Mouse (Mus musculus): Measurements from ENCODE around the gene Lzts2. TPM values are rescaled to one million over a fixed set of nuclear protein-coding genes. Genes with fewer than 3 reads are reported as not detected.

Lzts2 gene
- polyA plus RNA-seq, 1 experiment from 2014 or later = 6.8 TPM

DNA sequence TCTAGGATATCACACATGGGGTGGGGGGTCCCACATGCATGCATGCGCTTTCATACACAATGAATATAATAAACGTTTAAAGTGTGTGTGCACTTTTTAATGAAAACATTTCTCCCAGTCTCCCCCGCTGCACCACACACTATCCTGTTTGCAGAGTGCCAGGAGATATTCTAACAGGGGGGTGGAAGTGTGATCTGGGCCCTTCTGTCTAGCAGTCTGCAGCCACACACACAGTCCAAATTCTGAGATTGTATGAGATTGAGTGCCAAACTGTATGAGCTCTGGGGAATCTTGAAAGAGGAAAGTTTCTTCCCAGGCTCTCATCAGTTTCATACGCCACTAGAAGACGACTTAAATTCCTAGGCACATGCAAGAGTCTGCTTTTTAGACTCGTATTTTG lies 26.4 kb upstream of the Lzts2 start:
- 0 out of 2 replicates have a peak, but pooled peaks cover 8% of the 10 kb centered on the region for H3K36me3 ChIP-seq (replicated peaks)
- H3K4me2 ChIP-seq = no peak overlapping the region
- peaks cover 46% of the 10 kb centered on the region for H3K4me1 ChIP-seq (replicated peaks)
- 47% methylated on average over 6 of the region's 6 CpGs for WGBS (ENCODE audit: insufficient replicate concordance)
- peaks cover 44% of the 10 kb centered on the region for H3K27me3 ChIP-seq
- no peak overlapping the region for H3K27ac ChIP-seq (replicated peaks)
- no peak for ATAC-seq (ENCODE audit: insufficient read depth)
- no peak overlapping the region for H3K9ac ChIP-seq
- no peaks in the 10 kb centered on the region for H3K9me3 ChIP-seq (replicated peaks)
- H3K4me3 ChIP-seq (replicated peaks) = no peak overlapping the region

DNA sequence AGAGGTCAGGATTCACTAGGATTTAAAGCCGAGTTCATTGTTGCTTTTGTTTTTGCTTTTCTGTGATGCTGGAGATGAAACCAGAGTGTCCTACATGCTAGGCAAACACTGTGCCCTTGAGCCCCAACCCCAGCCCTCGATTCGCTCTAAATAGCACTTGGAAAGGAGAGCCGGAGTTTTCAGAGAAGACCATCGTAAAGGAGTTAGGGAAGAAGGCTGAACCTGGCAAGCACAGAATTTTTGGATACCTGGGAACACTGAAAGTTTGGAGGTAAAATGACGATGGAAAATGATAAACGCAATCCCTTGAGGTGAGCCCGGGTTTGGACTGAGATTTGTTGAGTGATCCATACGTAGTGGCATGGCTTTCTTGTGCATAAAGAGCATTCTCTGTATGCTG lies 25.9 kb upstream of the Lzts2 start:
- Histone ChIP-seq H3K27me3 (peaks cover 44% of the 10 kb centered on the region), H3K36me3 (replicated peaks) (0 out of 2 replicates have a peak, but pooled peaks cover 6% of the 10 kb centered on the region), H3K4me1 (replicated peaks) (peaks cover 48% of the 10 kb centered on the region), H3K4me3 (replicated peaks) (no peak overlapping the region), H3K9me3 (replicated peaks) (no peaks in the 10 kb centered on the region), H3K27ac (replicated peaks) (0 out of 2 replicates have a peak overlapping the region, but pooled peaks have one; percentile 76), H3K9ac (no peak overlapping the region), H3K4me2 (peak overlapping the region; percentile 64; the same call in 1 of the 2 replicates)
- 41% methylated on average over 9 of the region's 9 CpGs for WGBS (ENCODE audit: insufficient replicate concordance)
- no peak for ATAC-seq (ENCODE audit: insufficient read depth)

DNA sequence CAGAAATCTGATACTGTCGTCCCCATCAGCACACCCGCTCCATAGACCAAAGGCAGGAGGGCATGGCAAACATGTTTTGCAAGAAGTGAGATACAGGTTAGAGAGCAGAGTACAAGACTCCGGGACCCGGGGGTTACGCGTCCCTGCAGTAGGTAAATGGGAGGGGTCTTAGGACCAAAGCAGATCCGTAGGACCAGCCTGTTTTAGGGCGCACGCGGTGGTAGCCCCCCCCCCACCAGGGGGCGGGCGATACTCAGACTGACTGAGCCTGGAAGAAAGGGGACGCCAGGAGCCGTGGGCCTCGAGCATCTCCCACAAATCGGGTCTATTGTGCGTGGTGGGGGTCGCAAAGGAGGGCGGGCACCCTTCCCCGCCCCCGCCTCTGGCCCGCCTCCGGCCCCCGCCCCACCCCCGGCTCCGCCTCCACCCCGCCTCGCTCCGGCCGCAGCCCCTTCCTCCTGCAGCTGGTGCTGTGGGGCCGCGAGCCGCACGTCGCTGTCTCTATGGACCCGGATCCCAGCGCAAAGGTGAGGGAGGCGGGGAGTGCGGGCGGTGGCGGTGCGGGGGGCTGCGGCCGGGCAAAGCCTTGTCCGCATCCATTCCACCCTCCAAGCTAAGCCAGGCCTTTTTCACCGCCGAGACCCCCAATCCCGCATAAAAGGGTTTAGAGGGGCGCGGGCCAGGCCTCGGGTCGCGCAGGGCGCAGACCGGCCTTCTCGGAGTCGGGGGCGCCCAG lies 25.2 kb upstream of the Lzts2 start, which contains the start of gene Sema4g:
Sema4g (plus strand) TSS at position 271 of the 736 bp plus-strand sequence.
- ATAC-seq (ENCODE audit: insufficient read depth) = peak; percentile 61
- H3K4me2 ChIP-seq = peak within 1 kb of the TSS; percentile 64
- peaks cover 44% of the 10 kb centered on the region for H3K27me3 ChIP-seq
- peak within 1 kb of the TSS; percentile 47; the same call in 1 of the 2 replicates for H3K9ac ChIP-seq
- WGBS (ENCODE audit: insufficient replicate concordance) = 1% methylated on average over 51 of the region's 58 CpGs
- H3K27ac ChIP-seq (replicated peaks) = peak within 1 kb of the TSS; percentile 76
- H3K9me3 ChIP-seq (replicated peaks) = no peaks in the 10 kb centered on the region
- H3K36me3 ChIP-seq (replicated peaks) = 0 out of 2 replicates have a peak, but pooled peaks cover 4% of the 10 kb centered on the region
- peak within 1 kb of the TSS; percentile 57 for H3K4me3 ChIP-seq (replicated peaks)
- H3K4me1 ChIP-seq (replicated peaks) = peaks cover 48% of the 10 kb centered on the region

DNA sequence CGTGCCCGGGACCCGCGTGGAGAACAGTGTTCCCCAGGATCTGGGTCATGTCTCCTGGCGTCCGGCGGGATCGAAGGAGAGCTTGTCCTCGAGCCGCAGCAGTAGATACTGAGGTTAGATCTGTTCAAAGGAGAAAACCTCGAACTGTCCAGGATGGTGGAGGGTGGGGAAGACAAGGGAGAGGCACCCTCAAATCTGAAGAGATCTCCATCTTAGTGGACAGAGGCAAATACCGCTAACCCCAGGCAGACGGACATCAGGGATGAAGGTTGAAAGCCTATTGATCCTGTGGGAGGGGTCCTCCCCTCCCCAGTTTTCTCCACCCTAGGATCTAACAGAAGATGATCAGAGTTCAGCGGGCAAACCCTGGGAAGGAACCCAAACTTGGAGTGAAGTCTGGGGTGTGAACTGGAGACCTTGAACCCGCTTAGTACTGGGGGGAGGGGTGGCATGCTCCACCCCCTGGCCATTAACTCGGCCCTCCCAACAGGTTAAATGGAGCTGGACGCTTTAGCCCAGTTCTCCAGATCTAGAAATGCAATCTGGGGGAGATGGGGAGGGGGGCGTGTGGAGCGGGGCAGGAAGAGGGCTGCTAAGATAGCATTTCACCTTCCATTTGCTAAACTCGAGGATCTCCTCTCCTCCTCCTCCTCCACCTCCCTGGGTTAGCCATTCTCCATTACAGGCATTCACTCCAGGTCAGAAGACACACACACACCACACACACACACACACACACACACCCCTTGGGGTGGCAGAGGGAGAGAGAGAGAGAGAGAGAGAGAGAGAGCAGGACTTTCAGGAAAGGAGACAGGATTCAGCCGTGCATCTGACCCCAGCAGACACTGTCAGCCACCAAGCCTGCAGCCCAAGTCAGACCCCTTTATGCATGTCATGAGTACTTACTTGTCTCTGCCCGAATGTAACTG lies 24.4 kb upstream of the Lzts2 start:
- no peak for ATAC-seq (ENCODE audit: insufficient read depth)
- peak overlapping the region; percentile 64 for H3K4me2 ChIP-seq
- H3K27ac ChIP-seq (replicated peaks) = peak overlapping the region; percentile 76
- no peaks in the 10 kb centered on the region for H3K9me3 ChIP-seq (replicated peaks)
- 12% methylated on average over 22 of the region's 22 CpGs for WGBS (ENCODE audit: insufficient replicate concordance)
- peaks cover 44% of the 10 kb centered on the region for H3K27me3 ChIP-seq
- H3K4me3 ChIP-seq (replicated peaks) = peak overlapping the region; percentile 57
- H3K9ac ChIP-seq = peak overlapping the region; percentile 47; the same call in 1 of the 2 replicates
- H3K36me3 ChIP-seq (replicated peaks) = 0 out of 2 replicates have a peak, but pooled peaks cover 4% of the 10 kb centered on the region
- H3K4me1 ChIP-seq (replicated peaks) = peaks cover 48% of the 10 kb centered on the region

DNA sequence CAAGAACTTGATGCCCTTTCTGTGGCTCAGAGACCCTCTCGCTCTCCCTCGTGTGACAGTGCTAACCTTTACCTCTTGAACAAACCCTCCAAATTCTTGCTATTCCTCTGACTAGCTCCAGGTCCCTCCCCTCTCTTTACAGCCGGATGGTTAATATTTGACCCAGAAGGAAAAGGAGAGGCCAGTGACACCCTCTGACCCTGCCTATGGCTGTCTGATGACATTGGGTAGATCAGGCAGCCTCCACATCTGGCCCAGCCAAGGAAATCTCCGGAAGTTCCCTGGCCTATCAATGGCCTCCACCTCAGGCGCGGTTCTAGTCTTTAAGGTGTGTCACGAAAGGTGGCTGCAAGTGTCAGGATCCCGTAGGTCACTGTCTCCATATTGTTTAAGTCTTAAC lies 23.2 kb upstream of the Lzts2 start:
- H3K4me3 ChIP-seq (replicated peaks) = peak overlapping the region; percentile 57
- peaks cover 39% of the 10 kb centered on the region for H3K4me1 ChIP-seq (replicated peaks)
- 70% methylated on average over 8 of the region's 8 CpGs for WGBS (ENCODE audit: insufficient replicate concordance)
- H3K9ac ChIP-seq = no peak overlapping the region
- ATAC-seq (ENCODE audit: insufficient read depth) = peak; percentile 47
- H3K27ac ChIP-seq (replicated peaks) = peak overlapping the region; percentile 64
- H3K36me3 ChIP-seq (replicated peaks) = 0 out of 2 replicates have a peak, but pooled peaks cover 4% of the 10 kb centered on the region
- peaks cover 44% of the 10 kb centered on the region for H3K27me3 ChIP-seq
- no peaks in the 10 kb centered on the region for H3K9me3 ChIP-seq (replicated peaks)
- H3K4me2 ChIP-seq = peak overlapping the region; percentile 64

DNA sequence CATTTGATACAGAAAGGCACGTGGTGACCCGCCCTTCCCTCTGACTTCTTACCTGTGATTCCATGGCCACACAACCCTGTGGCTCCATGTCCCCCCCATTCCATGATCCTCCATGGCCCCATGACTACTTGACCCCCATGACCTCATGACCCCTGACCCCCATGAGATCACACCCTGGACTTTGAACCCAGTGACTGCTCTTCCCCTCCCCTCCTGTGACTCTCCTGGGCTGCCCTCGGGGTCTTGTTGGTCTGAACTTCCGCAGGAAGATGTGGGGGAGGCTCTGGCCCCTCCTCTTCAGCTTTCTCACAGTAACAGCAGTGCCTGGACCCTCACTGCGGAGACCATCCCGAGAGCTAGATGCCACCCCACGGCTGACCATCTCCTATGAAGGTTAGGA lies 22.0 kb upstream of the Lzts2 start:
- no peak overlapping the region for H3K4me2 ChIP-seq
- no peak overlapping the region for H3K4me3 ChIP-seq (replicated peaks)
- ATAC-seq (ENCODE audit: insufficient read depth) = no peak
- peaks cover 42% of the 10 kb centered on the region for H3K4me1 ChIP-seq (replicated peaks)
- no peak overlapping the region for H3K9ac ChIP-seq
- H3K27ac ChIP-seq (replicated peaks) = no peak overlapping the region
- 0 out of 2 replicates have a peak, but pooled peaks cover 4% of the 10 kb centered on the region for H3K36me3 ChIP-seq (replicated peaks)
- peaks cover 41% of the 10 kb centered on the region for H3K27me3 ChIP-seq
- 22% methylated on average over 7 of the region's 7 CpGs for WGBS (ENCODE audit: insufficient replicate concordance)
- H3K9me3 ChIP-seq (replicated peaks) = no peaks in the 10 kb centered on the region

DNA sequence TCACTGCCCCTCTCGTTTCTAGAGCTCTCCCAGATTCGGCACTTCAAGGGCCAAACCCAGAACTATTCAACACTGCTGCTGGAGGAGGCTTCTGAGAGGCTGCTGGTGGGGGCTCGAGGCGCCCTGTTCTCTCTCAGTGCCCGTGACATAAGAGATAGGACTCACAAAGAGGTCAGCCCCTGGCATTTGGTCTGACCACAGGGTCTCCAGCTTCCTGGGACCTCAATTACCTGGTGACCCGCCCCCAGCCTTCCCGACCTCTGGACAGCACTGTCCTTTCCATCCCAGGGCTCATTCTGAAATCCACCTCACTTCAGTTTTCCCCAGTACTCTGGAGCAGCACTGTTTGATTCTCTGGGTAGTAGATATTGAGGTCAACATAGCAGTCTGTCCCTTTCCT lies 21.5 kb upstream of the Lzts2 start:
- Histone ChIP-seq H3K4me2 (no peak overlapping the region), H3K27ac (replicated peaks) (0 out of 2 replicates have a peak overlapping the region, but pooled peaks have one; percentile 9), H3K36me3 (replicated peaks) (0 out of 2 replicates have a peak, but pooled peaks cover 6% of the 10 kb centered on the region), H3K9ac (no peak overlapping the region), H3K4me1 (replicated peaks) (peaks cover 41% of the 10 kb centered on the region), H3K9me3 (replicated peaks) (no peaks in the 10 kb centered on the region), H3K27me3 (peaks cover 36% of the 10 kb centered on the region), H3K4me3 (replicated peaks) (no peak overlapping the region)
- no peak for ATAC-seq (ENCODE audit: insufficient read depth)
- WGBS (ENCODE audit: insufficient replicate concordance) = 45% methylated on average over 7 of the region's 7 CpGs

DNA sequence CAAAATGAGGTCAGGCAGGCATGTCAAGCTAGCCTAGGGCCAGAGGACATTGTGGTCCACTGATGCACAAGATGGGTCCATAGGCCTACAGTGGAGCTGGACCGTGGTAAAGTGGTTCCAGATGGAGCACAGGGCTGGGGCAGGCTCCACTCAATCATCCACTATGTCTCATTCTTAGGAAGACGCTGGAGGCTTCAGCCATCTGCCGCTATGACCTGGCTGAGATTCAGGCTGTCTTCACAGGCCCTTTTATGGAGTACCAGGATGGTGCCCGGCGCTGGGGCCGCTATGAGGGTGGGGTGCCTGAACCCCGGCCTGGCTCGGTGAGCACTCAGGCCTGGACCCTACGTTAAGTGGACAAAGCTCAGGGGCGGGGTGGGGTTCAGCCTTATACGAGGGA lies 16.4 kb upstream of the Lzts2 start:
- 69% methylated on average over 11 of the region's 11 CpGs for WGBS (ENCODE audit: insufficient replicate concordance)
- Histone ChIP-seq H3K27ac (replicated peaks) (no peak overlapping the region), H3K4me1 (replicated peaks) (peaks cover 12% of the 10 kb centered on the region; the same call in 1 of the 2 replicates), H3K9me3 (replicated peaks) (no peaks in the 10 kb centered on the region), H3K27me3 (no peaks in the 10 kb centered on the region; the same call in 1 of the 2 replicates), H3K4me3 (replicated peaks) (no peak overlapping the region), H3K9ac (no peak overlapping the region), H3K4me2 (no peak overlapping the region), H3K36me3 (replicated peaks) (peaks cover 18% of the 10 kb centered on the region; the same call in 1 of the 2 replicates)
- no peak for ATAC-seq (ENCODE audit: insufficient read depth)

DNA sequence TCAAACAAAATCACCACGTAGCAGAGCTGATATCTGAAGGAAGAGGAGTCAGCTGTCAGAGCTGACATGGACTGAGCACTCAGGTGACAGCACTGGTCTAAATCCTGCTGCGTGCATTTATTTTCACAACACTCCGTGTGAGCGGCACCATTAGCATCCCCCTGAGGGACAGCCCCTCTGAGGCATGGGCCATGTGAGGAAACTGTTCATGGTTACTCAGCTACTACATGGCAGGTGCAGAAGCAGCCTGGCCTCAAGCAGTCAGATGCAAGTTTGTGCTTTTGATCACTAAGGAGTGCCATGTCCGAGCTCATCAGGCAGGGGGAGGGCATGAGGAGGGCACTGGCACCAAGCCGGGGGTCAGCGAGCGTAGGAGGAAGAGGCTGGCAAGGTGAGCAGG lies 14.6 kb upstream of the Lzts2 start:
- ATAC-seq (ENCODE audit: insufficient read depth) = no peak
- peaks cover 36% of the 10 kb centered on the region for H3K36me3 ChIP-seq (replicated peaks)
- no peak overlapping the region for H3K9ac ChIP-seq
- 73% methylated on average over 8 of the region's 8 CpGs for WGBS (ENCODE audit: insufficient replicate concordance)
- no peaks in the 10 kb centered on the region; the same call in 1 of the 2 replicates for H3K27me3 ChIP-seq
- no peak overlapping the region for H3K4me3 ChIP-seq (replicated peaks)
- no peak overlapping the region for H3K4me2 ChIP-seq
- H3K27ac ChIP-seq (replicated peaks) = no peak overlapping the region
- H3K9me3 ChIP-seq (replicated peaks) = no peaks in the 10 kb centered on the region
- peaks cover 10% of the 10 kb centered on the region; the same call in 1 of the 2 replicates for H3K4me1 ChIP-seq (replicated peaks)

DNA sequence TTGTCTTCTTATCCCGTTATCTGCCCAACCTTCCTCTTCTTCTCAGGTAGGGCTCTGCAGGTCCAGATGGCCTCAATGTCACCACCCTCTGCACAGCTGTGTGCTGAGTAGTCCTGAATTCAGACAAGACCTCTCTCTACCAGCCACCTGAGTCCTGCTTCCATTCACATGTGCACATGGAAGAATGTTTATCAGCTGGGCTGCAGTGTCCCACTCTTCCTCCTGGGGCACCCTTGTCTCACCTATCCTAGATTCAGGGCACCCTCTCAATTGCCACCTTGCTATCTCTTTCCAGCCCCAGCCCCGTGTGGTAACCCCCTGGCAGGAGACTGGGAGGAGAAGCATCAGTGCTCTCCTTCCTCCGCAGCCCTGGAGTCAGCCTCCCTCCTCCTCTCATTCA lies 11.9 kb upstream of the Lzts2 start:
- Histone ChIP-seq H3K27ac (replicated peaks) (no peak overlapping the region), H3K9me3 (replicated peaks) (no peaks in the 10 kb centered on the region), H3K27me3 (no peaks in the 10 kb centered on the region; the same call in 1 of the 2 replicates), H3K4me2 (no peak overlapping the region), H3K4me3 (replicated peaks) (no peak overlapping the region), H3K36me3 (replicated peaks) (peaks cover 37% of the 10 kb centered on the region), H3K9ac (no peak overlapping the region), H3K4me1 (replicated peaks) (peaks cover 19% of the 10 kb centered on the region)
- WGBS (ENCODE audit: insufficient replicate concordance) = 60% methylated on average over 3 of the region's 3 CpGs
- no peak for ATAC-seq (ENCODE audit: insufficient read depth)
